Mouse (Mus musculus): Measurements from ENCODE around the gene Sirt4. TPM values are rescaled to one million over a fixed set of nuclear protein-coding genes. Genes with fewer than 3 reads are reported as not detected.
"Not testable (repeated sequence)": the region's sequence is repeated elsewhere in the genome, so short reads cannot be mapped to it uniquely, and the experiment has no call there.

Gene Sirt4
- polyA plus RNA-seq, 1 experiment: 34.6 TPM

DNA sequence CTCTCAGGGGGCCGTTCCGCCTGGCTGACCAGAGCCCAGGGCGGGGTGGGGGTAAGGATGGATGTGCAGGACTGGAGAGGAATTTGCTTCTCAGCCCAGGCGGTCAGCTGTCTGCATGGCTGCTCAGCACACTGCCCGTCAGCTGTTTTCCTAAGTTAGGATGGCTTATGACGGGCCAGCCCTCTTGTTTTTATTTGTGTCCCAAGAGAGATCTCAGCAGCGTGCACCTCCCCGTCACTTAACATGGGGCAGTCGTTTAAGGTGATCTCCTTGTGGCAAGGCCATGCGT lies 24.3 kb upstream of the Sirt4 start:
- TF ChIP-seq POLR2A (IDR thresholded peaks at IDR 0.05; ENCODE audit: control insufficient read depth, low read depth, low read length) (no peak), CTCF (IDR thresholded peaks at IDR 0.05; ENCODE audit: control insufficient read depth, insufficient read depth, insufficient replicate concordance, low read depth, low read length) (no peak)
- Histone ChIP-seq H3K4me3 (ENCODE audit: control insufficient read depth, low read depth, low read length) (no peak overlapping the region), H3K4me1 (ENCODE audit: control insufficient read depth, insufficient read depth, low read length) (peaks cover 13% of the 10 kb centered on the region), H3K36me3 (ENCODE audit: control insufficient read depth, insufficient read depth, low read length) (no peaks in the 10 kb centered on the region), H3K27ac (ENCODE audit: control insufficient read depth, insufficient read depth, low read depth, low read length) (no peak overlapping the region), H3K27me3 (ENCODE audit: control insufficient read depth, insufficient read depth, low read length) (no peaks in the 10 kb centered on the region)

DNA sequence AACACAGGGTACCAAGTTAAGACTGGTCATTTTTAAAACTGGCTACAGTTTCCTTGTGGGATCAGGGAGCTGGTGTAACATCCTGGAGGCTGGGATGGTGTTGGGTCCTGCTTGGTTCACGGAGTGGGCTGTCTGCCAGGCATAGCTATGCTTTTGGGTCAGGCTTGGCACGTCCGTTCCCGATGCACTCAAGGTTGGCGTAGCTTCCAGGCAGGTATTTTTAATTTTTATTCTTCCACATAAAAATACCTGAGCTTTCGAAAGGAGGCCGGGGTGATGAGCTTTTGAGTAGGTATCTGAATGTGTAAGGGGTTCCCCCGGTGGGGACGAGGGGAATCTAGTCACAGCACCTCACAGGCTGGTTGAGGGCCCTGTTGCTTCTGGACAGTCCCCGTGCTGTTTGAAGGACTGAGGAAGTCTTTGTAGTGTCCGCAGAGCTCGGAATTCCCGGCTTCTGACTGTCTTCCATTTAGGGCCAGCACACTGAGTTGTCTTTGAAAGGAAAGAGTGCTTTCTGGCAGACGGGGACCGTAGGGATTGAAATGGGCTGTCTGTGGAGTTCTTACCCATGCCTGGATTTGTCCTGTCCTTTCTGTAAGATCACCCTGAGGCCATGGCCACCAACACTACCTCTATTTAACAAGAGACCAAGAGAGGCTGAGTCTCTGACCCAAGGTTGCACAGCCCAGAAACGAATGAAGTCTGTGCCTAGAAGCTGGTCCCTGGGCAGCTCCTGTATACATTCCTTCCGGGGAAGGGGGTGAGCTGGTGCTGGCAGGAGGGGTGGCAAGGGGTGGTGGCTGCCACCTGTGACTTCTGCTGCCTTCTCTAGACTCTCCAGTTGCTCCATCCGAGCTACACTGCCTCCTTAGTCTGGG lies 23.7 kb upstream of the Sirt4 start:
- Histone ChIP-seq H3K27me3 (ENCODE audit: control insufficient read depth, insufficient read depth, low read length) (no peaks in the 10 kb centered on the region), H3K27ac (ENCODE audit: control insufficient read depth, insufficient read depth, low read depth, low read length) (no peak overlapping the region), H3K36me3 (ENCODE audit: control insufficient read depth, insufficient read depth, low read length) (no peaks in the 10 kb centered on the region), H3K4me1 (ENCODE audit: control insufficient read depth, insufficient read depth, low read length) (peaks cover 13% of the 10 kb centered on the region), H3K4me3 (ENCODE audit: control insufficient read depth, low read depth, low read length) (peak overlapping the region; percentile 89)
- no peak for TF ChIP-seq CTCF (IDR thresholded peaks at IDR 0.05; ENCODE audit: control insufficient read depth, insufficient read depth, insufficient replicate concordance, low read depth, low read length)
- no peak for TF ChIP-seq POLR2A (IDR thresholded peaks at IDR 0.05; ENCODE audit: control insufficient read depth, low read depth, low read length)

DNA sequence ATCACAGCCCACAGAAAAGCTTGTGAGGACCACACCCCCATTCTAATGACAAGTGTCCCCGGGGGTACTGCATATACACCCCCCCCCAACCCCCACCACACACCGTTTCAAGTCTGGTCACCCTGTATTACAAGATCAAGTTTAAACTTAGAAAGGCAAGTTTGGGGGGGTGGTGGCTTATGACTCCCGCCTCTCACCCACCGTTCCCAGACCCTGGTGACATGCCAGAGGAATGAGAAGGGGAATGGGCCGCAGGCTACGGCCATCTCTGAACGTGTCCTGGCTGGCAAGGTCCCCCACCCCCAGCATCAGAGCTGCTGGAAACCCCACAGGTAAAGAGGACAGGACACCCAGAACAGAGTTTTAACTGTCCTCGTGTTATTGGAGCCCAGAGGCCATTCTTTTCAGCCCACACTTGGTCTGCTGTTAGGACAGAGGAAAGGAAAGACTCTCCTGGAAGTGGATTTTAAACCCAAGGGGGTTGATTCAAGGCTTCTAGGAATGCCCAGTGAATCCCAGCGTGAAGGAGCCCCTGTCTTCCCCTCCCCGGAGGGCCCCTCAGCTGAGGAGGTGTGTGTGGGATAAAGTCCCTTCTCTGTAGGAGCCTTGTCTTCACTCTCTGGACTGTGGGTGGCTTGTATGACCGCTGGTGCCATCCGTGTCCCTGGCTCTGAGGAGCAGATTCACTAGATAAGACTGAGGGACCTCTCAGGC lies 22.9 kb upstream of the Sirt4 start:
- Histone ChIP-seq H3K4me1 (ENCODE audit: control insufficient read depth, insufficient read depth, low read length) (peaks cover 13% of the 10 kb centered on the region), H3K27ac (ENCODE audit: control insufficient read depth, insufficient read depth, low read depth, low read length) (no peak overlapping the region), H3K27me3 (ENCODE audit: control insufficient read depth, insufficient read depth, low read length) (no peaks in the 10 kb centered on the region), H3K4me3 (ENCODE audit: control insufficient read depth, low read depth, low read length) (peak overlapping the region; percentile 89), H3K36me3 (ENCODE audit: control insufficient read depth, insufficient read depth, low read length) (no peaks in the 10 kb centered on the region)
- TF ChIP-seq CTCF (IDR thresholded peaks at IDR 0.05; ENCODE audit: control insufficient read depth, insufficient read depth, insufficient replicate concordance, low read depth, low read length) (no peak), POLR2A (IDR thresholded peaks at IDR 0.05; ENCODE audit: control insufficient read depth, low read depth, low read length) (no peak)

DNA sequence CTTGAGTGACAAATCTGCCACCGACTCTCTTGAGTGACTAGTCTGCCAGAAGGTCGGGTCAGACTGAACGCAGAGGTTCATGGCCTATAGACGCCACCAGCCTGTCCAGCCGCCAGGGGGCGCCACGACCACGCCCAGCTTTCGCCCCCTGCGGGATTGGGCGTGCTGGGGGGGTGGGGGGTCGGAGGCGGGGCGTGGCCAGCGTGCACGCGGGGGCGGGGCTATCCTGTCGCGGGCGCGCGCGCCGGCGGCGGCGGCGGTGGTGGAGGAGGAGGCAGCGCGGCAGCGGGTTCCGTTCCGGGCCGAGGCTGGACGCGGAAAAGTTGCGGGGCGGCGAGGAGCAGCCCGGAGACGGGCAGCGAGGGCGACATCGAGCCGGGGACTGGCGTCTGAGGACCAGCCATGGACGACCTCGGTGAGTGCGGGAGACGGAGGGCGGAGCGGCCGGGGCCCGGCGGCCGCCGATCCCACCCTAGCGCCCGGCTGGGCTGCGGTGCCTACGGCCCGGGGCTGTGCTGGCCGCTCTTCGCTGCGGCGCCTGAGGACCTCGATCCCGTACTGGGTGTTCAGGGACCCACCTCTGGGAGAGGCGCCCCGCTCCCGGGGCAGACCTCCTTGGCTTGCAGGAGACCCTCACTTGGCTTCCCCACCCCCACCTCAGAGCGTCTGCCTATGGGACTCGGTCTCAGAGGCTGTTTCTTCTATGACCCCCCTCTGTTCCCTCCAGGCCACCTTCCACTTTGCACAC lies 22.1 kb upstream of the Sirt4 start, which contains the start of gene Pxn:
Pxn (plus strand) TSS at position 223 of the 748 bp plus-strand sequence.
- Histone ChIP-seq H3K4me1 (ENCODE audit: control insufficient read depth, insufficient read depth, low read length) (peaks cover 13% of the 10 kb centered on the region), H3K27ac (ENCODE audit: control insufficient read depth, insufficient read depth, low read depth, low read length) (peak within 1 kb of the TSS; percentile 29), H3K4me3 (ENCODE audit: control insufficient read depth, low read depth, low read length) (peak within 1 kb of the TSS; percentile 89), H3K36me3 (ENCODE audit: control insufficient read depth, insufficient read depth, low read length) (no peaks in the 10 kb centered on the region), H3K27me3 (ENCODE audit: control insufficient read depth, insufficient read depth, low read length) (no peaks in the 10 kb centered on the region)
- TF ChIP-seq CTCF (IDR thresholded peaks at IDR 0.05; ENCODE audit: control insufficient read depth, insufficient read depth, insufficient replicate concordance, low read depth, low read length) (peak; percentile 96), POLR2A (IDR thresholded peaks at IDR 0.05; ENCODE audit: control insufficient read depth, low read depth, low read length) (peak; percentile 79)

DNA sequence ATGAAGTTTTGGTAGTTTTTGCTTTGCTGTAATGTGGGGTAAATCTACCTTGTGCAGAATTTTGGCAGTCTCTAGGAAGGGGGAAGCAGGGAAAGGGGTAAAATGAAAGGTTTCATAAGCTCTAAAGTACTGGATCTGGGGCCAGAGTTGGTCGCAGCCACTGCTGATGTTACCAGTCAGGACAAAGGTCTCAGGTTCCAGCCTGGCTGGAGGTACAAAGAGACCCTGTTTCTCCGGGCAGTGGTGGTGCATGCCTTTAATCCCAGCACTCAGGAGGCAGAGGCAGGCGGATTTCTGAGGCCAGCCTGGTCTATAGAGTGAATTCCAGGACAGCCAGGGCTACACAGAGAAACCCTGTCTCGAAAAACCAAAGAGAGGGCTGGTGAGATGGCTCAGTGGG lies 21.1 kb upstream of the Sirt4 start:
- not testable (repeated sequence) for H3K4me3 ChIP-seq (ENCODE audit: control insufficient read depth, low read depth, low read length); H3K27ac ChIP-seq (ENCODE audit: control insufficient read depth, insufficient read depth, low read depth, low read length); H3K36me3 ChIP-seq (ENCODE audit: control insufficient read depth, insufficient read depth, low read length); H3K27me3 ChIP-seq (ENCODE audit: control insufficient read depth, insufficient read depth, low read length)
- H3K4me1 ChIP-seq (ENCODE audit: control insufficient read depth, insufficient read depth, low read length): peaks cover 13% of the 10 kb centered on the region

DNA sequence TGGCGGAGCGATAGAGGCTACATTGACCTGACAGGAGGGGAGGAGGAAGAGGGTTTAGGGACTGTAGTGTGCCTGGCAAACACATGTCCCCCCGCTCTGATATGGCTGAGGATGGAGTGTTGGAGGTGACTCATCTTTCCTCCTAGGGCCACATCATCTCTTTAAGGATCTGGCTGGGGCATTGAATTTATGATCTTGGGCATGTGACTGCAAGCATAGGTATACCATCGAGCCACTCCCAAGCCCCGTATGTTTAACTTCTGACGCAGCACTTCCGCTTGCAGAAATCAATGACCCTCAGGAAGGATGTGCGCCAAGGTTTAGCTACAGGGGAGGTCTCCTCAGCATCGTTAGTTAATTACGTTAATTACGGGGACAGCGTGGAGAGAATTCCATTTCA lies 18.5 kb upstream of the Sirt4 start:
- Histone ChIP-seq H3K4me1 (ENCODE audit: control insufficient read depth, insufficient read depth, low read length) (peaks cover 9% of the 10 kb centered on the region), H3K4me3 (ENCODE audit: control insufficient read depth, low read depth, low read length) (no peak overlapping the region), H3K27me3 (ENCODE audit: control insufficient read depth, insufficient read depth, low read length) (no peaks in the 10 kb centered on the region), H3K36me3 (ENCODE audit: control insufficient read depth, insufficient read depth, low read length) (no peaks in the 10 kb centered on the region), H3K27ac (ENCODE audit: control insufficient read depth, insufficient read depth, low read depth, low read length) (no peak overlapping the region)
- no peak for TF ChIP-seq CTCF (IDR thresholded peaks at IDR 0.05; ENCODE audit: control insufficient read depth, insufficient read depth, insufficient replicate concordance, low read depth, low read length)
- no peak for TF ChIP-seq POLR2A (IDR thresholded peaks at IDR 0.05; ENCODE audit: control insufficient read depth, low read depth, low read length)

DNA sequence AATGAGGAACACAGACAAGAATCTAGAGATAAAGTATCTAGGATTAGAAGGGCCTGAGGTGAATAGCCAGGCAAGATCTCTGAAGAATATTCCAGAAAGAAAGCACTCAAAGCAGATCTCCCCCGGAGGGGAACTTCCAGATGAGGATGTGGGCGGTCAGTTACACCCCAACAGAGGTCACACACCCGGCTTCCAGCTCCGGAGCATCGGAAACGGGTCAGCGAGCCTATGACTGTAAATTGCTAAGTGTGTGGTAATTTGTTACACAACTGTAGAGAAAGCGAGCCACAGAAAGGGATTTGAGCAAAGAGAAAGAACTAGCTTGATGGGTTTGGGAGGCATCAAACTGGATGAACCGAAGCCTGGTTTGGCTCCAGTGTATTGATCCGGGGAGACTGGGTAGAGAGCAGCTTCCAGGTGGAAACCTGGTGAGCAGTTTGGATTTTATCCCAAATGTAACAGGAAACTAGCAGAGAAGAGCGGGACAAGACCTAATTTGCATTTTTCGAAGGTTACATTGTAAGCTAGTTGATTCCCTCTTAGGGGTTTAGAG lies 15.9 kb upstream of the Sirt4 start:
- no peak overlapping the region for H3K27ac ChIP-seq (ENCODE audit: control insufficient read depth, insufficient read depth, low read depth, low read length)
- H3K4me3 ChIP-seq (ENCODE audit: control insufficient read depth, low read depth, low read length): no peak overlapping the region
- TF ChIP-seq POLR2A (IDR thresholded peaks at IDR 0.05; ENCODE audit: control insufficient read depth, low read depth, low read length): no peak
- TF ChIP-seq CTCF (IDR thresholded peaks at IDR 0.05; ENCODE audit: control insufficient read depth, insufficient read depth, insufficient replicate concordance, low read depth, low read length): no peak
- H3K4me1 ChIP-seq (ENCODE audit: control insufficient read depth, insufficient read depth, low read length): no peaks in the 10 kb centered on the region
- no peaks in the 10 kb centered on the region for H3K27me3 ChIP-seq (ENCODE audit: control insufficient read depth, insufficient read depth, low read length)
- H3K36me3 ChIP-seq (ENCODE audit: control insufficient read depth, insufficient read depth, low read length): no peaks in the 10 kb centered on the region

Data from testis, adult 2 months (tissue).